Mouse (Mus musculus): ENCODE results near the gene Elmsan1. TPM values are rescaled to one million over a fixed set of nuclear protein-coding genes. Genes with fewer than 3 reads are reported as not detected.

Gene Elmsan1
- polyA plus RNA-seq, 1 experiment = 25.9 TPM

DNA sequence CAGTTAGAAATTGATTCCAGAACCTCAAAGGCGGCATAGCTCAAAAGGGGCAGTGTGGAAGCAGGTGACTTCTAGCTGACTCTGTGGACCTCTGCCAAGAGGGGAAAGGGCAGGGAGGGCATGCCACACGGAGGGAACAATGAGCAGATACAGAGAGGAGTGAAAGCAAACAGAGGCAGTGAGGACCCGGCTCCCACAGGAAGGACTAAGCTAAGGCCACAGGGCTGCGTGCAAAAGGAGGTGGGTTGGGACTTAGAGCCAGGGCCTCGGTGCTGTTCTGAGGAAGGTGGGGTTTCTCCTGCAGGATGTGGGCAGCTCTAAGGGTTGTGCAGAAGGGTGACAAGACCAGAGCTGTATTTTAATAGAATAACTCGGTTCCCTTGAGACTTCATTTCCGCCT, 12.2 kb downstream of the Elmsan1 start:
- TF ChIP-seq CTCF (IDR thresholded peaks at IDR 0.05; ENCODE audit: extremely low read depth, insufficient read length, insufficient replicate concordance, low read depth, low read length) = no peak
- no peak for TF ChIP-seq POLR2A (IDR thresholded peaks at IDR 0.05; ENCODE audit: low read depth, low read length)
- peaks cover 64% of the 10 kb centered on the region for H3K4me1 ChIP-seq (ENCODE audit: control insufficient read depth, insufficient read depth, insufficient read length, low read length)
- peak overlapping the region; percentile 46 for H3K27ac ChIP-seq (ENCODE audit: insufficient read depth, low read depth, low read length)
- peaks cover 5% of the 10 kb centered on the region; the same call in 1 of the 2 replicates for H3K36me3 ChIP-seq (ENCODE audit: control insufficient read depth, insufficient read depth, low read length)
- 23% methylated on average over 7 of the region's 7 CpGs for WGBS
- 0 out of 2 replicates have a peak overlapping the region, but pooled peaks have one; percentile 11 for H3K4me3 ChIP-seq (ENCODE audit: low read depth, low read length)
- no peaks in the 10 kb centered on the region for H3K27me3 ChIP-seq (ENCODE audit: control insufficient read depth, insufficient read depth, low read length)

DNA sequence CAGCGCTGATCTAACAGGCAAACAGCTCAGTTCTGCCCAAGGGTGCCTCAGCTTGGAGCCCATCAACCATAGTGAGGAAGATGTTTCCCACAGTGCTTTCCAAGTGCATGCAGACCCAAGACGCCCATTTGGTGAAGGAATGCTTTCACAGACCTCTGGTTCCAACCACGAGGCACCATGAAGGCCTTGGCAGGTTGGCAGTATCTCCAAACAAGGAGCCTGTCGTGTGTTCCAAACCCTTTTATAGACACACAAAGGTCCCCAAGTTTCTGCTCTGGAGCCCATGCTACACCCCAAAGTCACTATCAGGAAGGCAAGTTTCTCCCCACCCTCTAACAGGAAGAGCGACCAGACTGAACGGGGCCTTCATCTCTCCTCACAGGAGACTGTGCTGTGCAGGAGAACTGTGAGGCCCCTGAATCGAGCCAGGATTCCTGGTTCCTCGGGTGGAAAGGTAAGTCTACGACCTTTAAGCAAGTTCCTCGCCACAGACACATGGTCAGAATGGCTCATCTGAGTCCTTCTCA, 13.0 kb downstream of the Elmsan1 start:
- 56% methylated on average over 10 of the region's 10 CpGs for WGBS
- TF ChIP-seq CTCF (IDR thresholded peaks at IDR 0.05; ENCODE audit: extremely low read depth, insufficient read length, insufficient replicate concordance, low read depth, low read length) = no peak
- no peak for TF ChIP-seq POLR2A (IDR thresholded peaks at IDR 0.05; ENCODE audit: low read depth, low read length)
- H3K27ac ChIP-seq (ENCODE audit: insufficient read depth, low read depth, low read length) = peak overlapping the region; percentile 46; the same call in 1 of the 2 replicates
- H3K36me3 ChIP-seq (ENCODE audit: control insufficient read depth, insufficient read depth, low read length) = peaks cover 3% of the 10 kb centered on the region; the same call in 1 of the 2 replicates
- H3K27me3 ChIP-seq (ENCODE audit: control insufficient read depth, insufficient read depth, low read length) = no peaks in the 10 kb centered on the region
- H3K4me1 ChIP-seq (ENCODE audit: control insufficient read depth, insufficient read depth, insufficient read length, low read length) = peaks cover 64% of the 10 kb centered on the region
- no peak overlapping the region for H3K4me3 ChIP-seq (ENCODE audit: low read depth, low read length)

DNA sequence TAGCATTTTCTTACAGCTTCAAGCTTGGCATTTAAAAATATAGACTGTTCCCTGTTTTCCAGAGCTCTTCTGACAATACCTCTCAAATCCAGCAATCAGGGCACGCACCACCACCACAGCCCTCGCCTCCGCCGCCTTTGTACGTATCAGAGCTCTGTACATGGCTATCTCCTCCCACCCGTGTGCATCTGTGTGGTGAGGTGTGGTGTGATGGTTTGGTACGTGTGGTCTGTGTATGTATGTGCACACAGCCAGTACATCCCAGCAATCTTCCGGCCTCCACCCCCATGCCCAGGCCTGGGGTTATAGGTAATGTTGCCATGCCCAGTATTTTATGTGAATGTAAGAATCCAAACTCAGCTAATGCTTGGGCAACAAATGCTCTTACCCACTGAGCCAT, 14.0 kb downstream of the Elmsan1 start:
- Histone ChIP-seq H3K36me3 (ENCODE audit: control insufficient read depth, insufficient read depth, low read length) (peaks cover 3% of the 10 kb centered on the region; the same call in 1 of the 2 replicates), H3K27me3 (ENCODE audit: control insufficient read depth, insufficient read depth, low read length) (no peaks in the 10 kb centered on the region), H3K27ac (ENCODE audit: insufficient read depth, low read depth, low read length) (no peak overlapping the region), H3K4me1 (ENCODE audit: control insufficient read depth, insufficient read depth, insufficient read length, low read length) (peaks cover 54% of the 10 kb centered on the region), H3K4me3 (ENCODE audit: low read depth, low read length) (no peak overlapping the region)
- no peak for TF ChIP-seq CTCF (IDR thresholded peaks at IDR 0.05; ENCODE audit: extremely low read depth, insufficient read length, insufficient replicate concordance, low read depth, low read length)
- no peak for TF ChIP-seq POLR2A (IDR thresholded peaks at IDR 0.05; ENCODE audit: low read depth, low read length)
- 94% methylated on average over 8 of the region's 8 CpGs for WGBS

DNA sequence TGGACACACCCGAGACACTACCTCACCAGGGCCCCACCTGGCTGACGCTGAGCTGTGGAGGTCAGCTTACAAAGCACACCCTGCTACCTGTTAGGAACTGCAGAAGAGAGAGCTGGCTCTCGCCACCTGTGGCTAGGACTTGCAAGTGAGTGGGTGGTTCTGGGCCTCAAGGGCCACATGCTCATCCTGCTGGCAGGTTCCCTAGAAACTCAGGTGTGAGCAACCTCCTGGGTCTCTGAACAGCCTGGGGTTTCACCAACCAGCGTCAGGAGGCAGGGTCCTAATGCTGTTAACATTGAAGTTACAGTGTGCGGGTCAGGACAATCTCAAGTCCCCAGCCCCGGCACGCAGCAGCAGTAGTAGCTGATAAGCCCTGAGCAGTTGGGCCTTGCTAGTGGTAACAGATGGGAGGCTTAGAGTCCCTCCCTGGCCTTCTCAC, 14.9 kb downstream of the Elmsan1 start:
- peaks cover 51% of the 10 kb centered on the region for H3K4me1 ChIP-seq (ENCODE audit: control insufficient read depth, insufficient read depth, insufficient read length, low read length)
- TF ChIP-seq CTCF (IDR thresholded peaks at IDR 0.05; ENCODE audit: extremely low read depth, insufficient read length, insufficient replicate concordance, low read depth, low read length) = peak; percentile 12; the same call in 1 of the 2 replicates
- no peak for TF ChIP-seq POLR2A (IDR thresholded peaks at IDR 0.05; ENCODE audit: low read depth, low read length)

DNA sequence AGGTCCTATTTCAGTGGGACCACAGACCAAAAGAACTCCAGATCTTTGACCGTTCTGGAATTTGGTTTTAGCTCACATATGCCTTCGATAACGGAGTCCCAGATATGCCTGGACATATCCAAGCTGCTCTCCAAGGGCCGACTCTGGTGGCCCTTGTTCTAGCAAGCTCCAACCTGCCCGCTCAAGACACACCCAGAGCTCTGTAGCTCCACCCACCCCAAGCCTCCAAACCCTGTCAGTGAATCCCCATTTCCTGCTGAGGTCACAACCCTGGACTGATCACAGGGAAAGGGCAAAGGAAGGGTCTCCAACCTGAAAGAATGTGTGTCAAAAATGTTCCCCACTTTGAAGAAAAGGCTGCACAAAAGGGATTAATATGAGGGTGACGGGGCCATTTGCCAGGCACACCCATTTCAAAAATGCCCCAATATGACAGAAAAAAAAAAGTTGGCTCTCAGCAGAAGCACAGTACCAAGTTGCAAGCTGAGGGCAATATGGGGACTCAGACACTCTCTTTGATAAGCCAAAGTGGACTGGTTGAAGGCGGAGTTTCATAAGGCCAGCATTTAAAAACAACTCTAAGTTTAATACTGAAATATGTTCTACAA, 15.4 kb downstream of the Elmsan1 start:
- TF ChIP-seq CTCF (IDR thresholded peaks at IDR 0.05; ENCODE audit: extremely low read depth, insufficient read length, insufficient replicate concordance, low read depth, low read length) = no peak
- TF ChIP-seq POLR2A (IDR thresholded peaks at IDR 0.05; ENCODE audit: low read depth, low read length) = no peak
- no peak overlapping the region for H3K4me3 ChIP-seq (ENCODE audit: low read depth, low read length)
- peak overlapping the region; percentile 46 for H3K27ac ChIP-seq (ENCODE audit: insufficient read depth, low read depth, low read length)
- H3K36me3 ChIP-seq (ENCODE audit: control insufficient read depth, insufficient read depth, low read length) = no peaks in the 10 kb centered on the region; the same call in 1 of the 2 replicates
- H3K4me1 ChIP-seq (ENCODE audit: control insufficient read depth, insufficient read depth, insufficient read length, low read length) = peaks cover 48% of the 10 kb centered on the region
- WGBS = 39% methylated on average over 7 of the region's 7 CpGs
- no peaks in the 10 kb centered on the region for H3K27me3 ChIP-seq (ENCODE audit: control insufficient read depth, insufficient read depth, low read length)

More for the DNA sequence above, 14.9 kb downstream of the Elmsan1 start:
- Histone ChIP-seq H3K27me3 (ENCODE audit: control insufficient read depth, insufficient read depth, low read length) (no peaks in the 10 kb centered on the region), H3K27ac (ENCODE audit: insufficient read depth, low read depth, low read length) (peak overlapping the region; percentile 46), H3K4me3 (ENCODE audit: low read depth, low read length) (no peak overlapping the region), H3K36me3 (ENCODE audit: control insufficient read depth, insufficient read depth, low read length) (no peaks in the 10 kb centered on the region; the same call in 1 of the 2 replicates)
- WGBS = 31% methylated on average over 7 of the region's 7 CpGs

DNA sequence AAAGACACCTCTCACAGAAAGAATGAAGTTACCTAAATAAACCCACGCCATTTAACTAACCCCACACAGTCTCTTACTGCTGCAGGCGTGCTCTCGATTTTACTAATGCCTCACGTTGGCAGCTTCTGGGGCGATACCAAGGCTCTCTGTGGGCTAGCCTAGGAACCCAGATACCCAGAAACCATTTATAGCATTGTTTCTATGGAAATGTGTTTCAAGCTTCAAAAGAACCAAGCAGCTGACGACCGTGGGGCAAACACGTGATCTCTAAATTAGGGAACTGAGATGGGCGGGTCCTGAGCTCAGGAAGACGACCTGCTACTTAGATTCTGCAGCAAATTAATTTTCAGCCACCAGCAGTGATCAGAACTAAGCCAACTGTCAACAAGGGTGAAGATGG, 16.1 kb downstream of the Elmsan1 start:
- Histone ChIP-seq H3K4me3 (ENCODE audit: low read depth, low read length) (no peak overlapping the region), H3K27ac (ENCODE audit: insufficient read depth, low read depth, low read length) (peak overlapping the region; percentile 46)
- 71% methylated on average over 10 of the region's 10 CpGs for WGBS

DNA sequence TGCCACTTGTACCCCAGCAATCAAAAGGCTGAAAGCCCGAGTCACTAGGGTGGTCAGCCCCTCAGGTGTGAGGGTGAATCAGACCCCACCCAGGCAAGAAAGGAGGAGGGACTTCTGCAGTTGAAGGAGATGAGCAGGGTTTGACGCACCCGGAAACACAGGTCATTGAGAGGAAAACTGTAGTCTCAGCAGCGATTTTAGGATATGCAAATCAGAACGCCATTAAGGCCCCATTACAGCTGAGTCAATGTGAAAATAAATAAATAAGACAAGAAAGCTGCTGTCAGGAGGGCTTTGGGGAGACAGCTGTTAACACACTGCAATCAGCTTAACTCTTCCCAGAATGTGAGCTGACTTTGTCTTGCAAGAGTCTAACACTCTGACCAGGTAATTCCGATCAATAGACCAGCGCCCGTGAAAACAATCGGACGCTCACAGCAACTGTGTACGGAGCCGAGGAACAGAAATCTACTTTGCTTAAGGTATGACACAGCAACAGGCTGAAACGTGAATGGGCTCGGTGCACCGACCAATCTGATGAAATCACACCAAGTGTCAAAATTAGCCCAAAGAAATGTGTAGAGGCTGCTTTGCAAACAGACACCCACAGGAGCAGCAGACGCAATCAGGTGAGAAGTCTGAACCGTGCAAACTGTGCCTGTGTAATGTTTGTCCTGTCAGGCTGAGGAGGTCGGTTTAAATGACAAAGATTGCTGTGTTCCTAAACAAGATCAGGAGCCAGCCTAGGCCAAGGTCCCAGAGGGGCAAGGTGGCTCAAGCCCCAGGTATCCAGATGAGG, 16.8 kb downstream of the Elmsan1 start:
- whole genome bisulfite sequencing = 62% methylated on average over 18 of the region's 18 CpGs
- Histone ChIP-seq H3K4me3 (ENCODE audit: low read depth, low read length) (no peak overlapping the region), H3K4me1 (ENCODE audit: control insufficient read depth, insufficient read depth, insufficient read length, low read length) (peaks cover 35% of the 10 kb centered on the region), H3K27ac (ENCODE audit: insufficient read depth, low read depth, low read length) (no peak overlapping the region), H3K27me3 (ENCODE audit: control insufficient read depth, insufficient read depth, low read length) (no peaks in the 10 kb centered on the region), H3K36me3 (ENCODE audit: control insufficient read depth, insufficient read depth, low read length) (no peaks in the 10 kb centered on the region)
- TF ChIP-seq POLR2A (IDR thresholded peaks at IDR 0.05; ENCODE audit: low read depth, low read length) = no peak
- no peak for TF ChIP-seq CTCF (IDR thresholded peaks at IDR 0.05; ENCODE audit: extremely low read depth, insufficient read length, insufficient replicate concordance, low read depth, low read length)

More for the DNA sequence above, 16.1 kb downstream of the Elmsan1 start:
- TF ChIP-seq POLR2A (IDR thresholded peaks at IDR 0.05; ENCODE audit: low read depth, low read length) (no peak), CTCF (IDR thresholded peaks at IDR 0.05; ENCODE audit: extremely low read depth, insufficient read length, insufficient replicate concordance, low read depth, low read length) (no peak)
- Histone ChIP-seq H3K4me1 (ENCODE audit: control insufficient read depth, insufficient read depth, insufficient read length, low read length) (peaks cover 41% of the 10 kb centered on the region), H3K27me3 (ENCODE audit: control insufficient read depth, insufficient read depth, low read length) (no peaks in the 10 kb centered on the region), H3K36me3 (ENCODE audit: control insufficient read depth, insufficient read depth, low read length) (no peaks in the 10 kb centered on the region)
